Mouse (Mus musculus) small intestine, adult 2 months (tissue): ENCODE results near the gene Gm36028.

Experiments used
- CTCF ChIP-seq: fragments of 200-500 bp; IDR thresholded peaks from 2 replicates; pipeline ENCODE4 v1.5.1; 2012; ENCODE audit warnings: low read depth, mild to moderate bottlenecking, control low read depth, inconsistent platforms, low read length, moderate library complexity, mixed read lengths; ENCODE audit not compliant: insufficient replicate concordance, insufficient read length; ENCODE audit errors: extremely low read depth
- POLR2A ChIP-seq: fragments of 200-500 bp; IDR thresholded peaks from 2 replicates; pipeline ENCODE4 v1.6.1; 2012; ENCODE audit warnings: low read depth, mild to moderate bottlenecking, control low read depth, inconsistent platforms, low read length, moderate library complexity

GRCm38 (mm10) chr16:37906456-37906855 is 45.5 kb upstream of the Gm36028 start:
- TF ChIP-seq CTCF (no peak), POLR2A (no peak)
